Mouse (Mus musculus) forebrain, embryonic 15.5 days (tissue): ENCODE results near the gene Smg1. TPM values are rescaled to one million over a fixed set of nuclear protein-coding genes. Genes with fewer than 3 reads are reported as not detected.
A peak's percentile ranks its signal among the peaks of the same experiment; 100 is the strongest.

ENCODE experiments used
- ATAC-seq: fragments of 200-750 bp; cut with Nextera tagmentation; replicated peaks from 2 replicates; pipeline ENCODE4 v1.8.0; 2017; ENCODE audit warnings: mild to moderate bottlenecking, moderate TSS enrichment, moderate library complexity
- H3K27ac ChIP-seq: fragments of 300-500 bp; sonication (generic); replicated peaks from 2 replicates; pipeline ENCODE4 v1.5.1; 2015; ENCODE audit warnings: mild to moderate bottlenecking, inconsistent platforms
- H3K27me3 ChIP-seq: fragments of 300-500 bp; sonication (generic); 2 replicates; pipeline ENCODE4 v1.6.1; 2015; ENCODE audit warnings: inconsistent platforms
- H3K36me3 ChIP-seq: fragments of 300-500 bp; sonication (generic); 2 replicates; pipeline ENCODE4 v1.6.1; 2015; ENCODE audit warnings: mild to moderate bottlenecking, inconsistent platforms
- H3K4me1 ChIP-seq: fragments of 300-500 bp; sonication (generic); 2 replicates; pipeline ENCODE4 v1.6.1; 2015; ENCODE audit warnings: inconsistent platforms
- H3K4me2 ChIP-seq: fragments of 300-500 bp; sonication (generic); replicated peaks from 2 replicates; pipeline ENCODE4 v1.6.1; 2015; ENCODE audit warnings: mild to moderate bottlenecking, inconsistent platforms
- H3K4me3 ChIP-seq: fragments of 300-500 bp; sonication (generic); 2 replicates; pipeline ENCODE4 v1.5.1; 2015; ENCODE audit warnings: mild to moderate bottlenecking, inconsistent platforms
- H3K9ac ChIP-seq: fragments of 300-500 bp; sonication (generic); replicated peaks from 2 replicates; pipeline ENCODE4 v1.6.1; 2015; ENCODE audit warnings: mild to moderate bottlenecking, inconsistent platforms
- H3K9me3 ChIP-seq: fragments of 300-500 bp; sonication (generic); 2 replicates; pipeline ENCODE4 v1.6.1; 2016; ENCODE audit warnings: inconsistent platforms
- WGBS: fragments of 180-500 bp; shearing (Covaris S2); methylation state at CpG from one replicate; pipeline ENCODE4 v1.1.7; 2015; ENCODE audit warnings: mixed read lengths; 5-methylcytosine and 5-hydroxymethylcytosine counted together
- polyA plus RNA-seq: library from polyadenylated mRNA; unstranded; fragments of >200 nt; fragmentation: Nextera tagmentation; extraction: Ambion mirVana; gene quantifications from 2 replicates; pipeline ENCODE4 v1.2.1, GENCODE M21; 2015

Gene Smg1
- polyA plus RNA-seq, 1 experiment from 2014 or later, result 24.4 TPM

GRCm38 (mm10) chr7:118242911-118243412 lies 508 bp downstream of the Smg1 start:
- Histone ChIP-seq H3K9ac (peak overlapping the region; percentile 79), H3K4me1 (peaks cover 20% of the 10 kb centered on the region), H3K4me2 (peak overlapping the region; percentile 66), H3K27me3 (no peaks in the 10 kb centered on the region), H3K36me3 (no peaks in the 10 kb centered on the region), H3K4me3 (peak overlapping the region; percentile 80), H3K9me3 (no peaks in the 10 kb centered on the region), H3K27ac (peak overlapping the region; percentile 89)
- peak; percentile 69 for ATAC-seq
- under 1% methylated on average over 50 of the region's 50 CpGs for WGBS

GRCm38 (mm10) chr7:118242309-118242708 lies 1.2 kb downstream of the Smg1 start:
- 24% methylated on average over 6 of the region's 6 CpGs for WGBS
- Histone ChIP-seq H3K27ac (peak overlapping the region; percentile 89; the same call in 1 of the 2 replicates), H3K9me3 (no peaks in the 10 kb centered on the region), H3K4me2 (peak overlapping the region; percentile 66), H3K4me1 (peaks cover 20% of the 10 kb centered on the region), H3K4me3 (peak overlapping the region; percentile 80), H3K36me3 (no peaks in the 10 kb centered on the region), H3K27me3 (no peaks in the 10 kb centered on the region), H3K9ac (peak overlapping the region; percentile 79)
- ATAC-seq, result no peak

- no peaks in the 10 kb centered on the region for H3K27me3 ChIP-seq
- ATAC-seq, result no peak
- H3K27ac ChIP-seq, result no peak overlapping the region
- no peaks in the 10 kb centered on the region for H3K9me3 ChIP-seq
- no peak overlapping the region for H3K4me3 ChIP-seq
- no peak overlapping the region for H3K4me2 ChIP-seq
- no peaks in the 10 kb centered on the region for H3K36me3 ChIP-seq
- H3K4me1 ChIP-seq, result peaks cover 20% of the 10 kb centered on the region
- H3K9ac ChIP-seq, result no peak overlapping the region
Measured at GRCm38 (mm10) chr7:118240402-118240801, 3.1 kb downstream of the Smg1 start.

GRCm38 (mm10) chr7:118239996-118240395 lies 3.5 kb downstream of the Smg1 start:
- 91% methylated on average over 5 of the region's 5 CpGs for WGBS
- no peaks in the 10 kb centered on the region for H3K36me3 ChIP-seq
- H3K9ac ChIP-seq, result no peak overlapping the region

GRCm38 (mm10) chr7:118236949-118237348 lies 6.5 kb downstream of the Smg1 start:
- H3K9ac ChIP-seq, result no peak overlapping the region
- ATAC-seq, result no peak
- H3K27ac ChIP-seq, result no peak overlapping the region
- no peaks in the 10 kb centered on the region for H3K9me3 ChIP-seq
- H3K4me3 ChIP-seq, result no peak overlapping the region
- no peaks in the 10 kb centered on the region for H3K27me3 ChIP-seq
- peaks cover 12% of the 10 kb centered on the region for H3K4me1 ChIP-seq
- H3K36me3 ChIP-seq, result no peaks in the 10 kb centered on the region
- H3K4me2 ChIP-seq, result no peak overlapping the region

More at GRCm38 (mm10) chr7:118239996-118240395, 3.5 kb downstream of the Smg1 start:
- ATAC-seq, result no peak
- Histone ChIP-seq H3K4me1 (peaks cover 20% of the 10 kb centered on the region), H3K4me3 (no peak overlapping the region), H3K9me3 (no peaks in the 10 kb centered on the region), H3K27me3 (no peaks in the 10 kb centered on the region), H3K27ac (no peak overlapping the region), H3K4me2 (no peak overlapping the region)

DNA sequence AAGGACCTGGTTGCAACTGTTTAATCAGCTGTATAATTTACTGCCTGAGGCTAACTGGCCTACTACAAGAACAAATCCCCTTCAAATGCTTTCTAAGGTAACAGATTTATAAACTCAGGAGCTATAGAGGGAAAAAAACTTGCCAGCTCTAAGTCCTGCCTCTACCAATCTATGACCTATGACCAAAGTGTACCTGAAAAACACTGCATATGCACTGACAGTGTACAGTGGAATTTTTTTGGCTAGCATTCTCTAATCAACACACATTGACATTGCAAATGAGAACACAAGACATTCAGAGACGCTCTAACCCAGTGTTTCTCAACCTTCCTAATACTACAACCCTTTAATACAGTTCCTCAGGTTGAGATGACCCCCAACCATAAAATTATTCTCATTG lies 9.2 kb downstream of the Smg1 start:
- H3K27ac ChIP-seq, result no peak overlapping the region
- 96% methylated on average over 1 of the region's 1 CpGs for WGBS
- H3K27me3 ChIP-seq, result no peaks in the 10 kb centered on the region

GRCm38 (mm10) chr7:118232613-118233012 lies 10.9 kb downstream of the Smg1 start:
- no peak overlapping the region for H3K9ac ChIP-seq
- H3K4me1 ChIP-seq, result no peaks in the 10 kb centered on the region
- H3K4me2 ChIP-seq, result no peak overlapping the region
- no peaks in the 10 kb centered on the region for H3K27me3 ChIP-seq
- no peaks in the 10 kb centered on the region for H3K9me3 ChIP-seq
- no peak for ATAC-seq
- H3K27ac ChIP-seq, result no peak overlapping the region
- no peaks in the 10 kb centered on the region for H3K36me3 ChIP-seq
- no peak overlapping the region for H3K4me3 ChIP-seq

More for the DNA sequence above, 9.2 kb downstream of the Smg1 start:
- Histone ChIP-seq H3K4me2 (no peak overlapping the region), H3K4me1 (no peaks in the 10 kb centered on the region), H3K36me3 (no peaks in the 10 kb centered on the region), H3K9me3 (no peaks in the 10 kb centered on the region), H3K4me3 (no peak overlapping the region), H3K9ac (no peak overlapping the region)
- ATAC-seq, result no peak

DNA sequence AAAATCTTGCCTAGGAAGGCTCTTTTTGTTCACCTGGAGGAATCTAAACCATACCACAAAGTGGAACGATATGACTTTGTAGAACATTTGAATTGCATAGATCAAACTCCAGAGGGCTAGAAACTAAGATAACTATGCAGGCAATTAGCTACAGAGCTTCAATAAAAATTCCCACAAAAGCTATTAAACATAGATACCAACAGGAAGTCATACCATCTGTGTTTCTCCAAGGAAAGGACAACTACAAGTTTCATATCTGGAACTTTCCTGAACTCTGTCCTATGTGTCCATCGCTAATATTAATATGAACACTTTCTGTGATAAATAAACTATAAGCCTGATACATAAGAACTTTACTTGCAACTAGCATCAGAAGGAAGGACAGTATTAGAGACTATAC lies 23.7 kb downstream of the Smg1 start:
- WGBS, result 98% methylated on average over 2 of the region's 2 CpGs
- no peak for ATAC-seq
- no peaks in the 10 kb centered on the region for H3K36me3 ChIP-seq
- H3K4me2 ChIP-seq, result no peak overlapping the region
- H3K27me3 ChIP-seq, result no peaks in the 10 kb centered on the region
- no peak overlapping the region for H3K9ac ChIP-seq
- no peak overlapping the region for H3K27ac ChIP-seq
- H3K4me3 ChIP-seq, result no peak overlapping the region
- no peaks in the 10 kb centered on the region for H3K9me3 ChIP-seq
- H3K4me1 ChIP-seq, result no peaks in the 10 kb centered on the region

DNA sequence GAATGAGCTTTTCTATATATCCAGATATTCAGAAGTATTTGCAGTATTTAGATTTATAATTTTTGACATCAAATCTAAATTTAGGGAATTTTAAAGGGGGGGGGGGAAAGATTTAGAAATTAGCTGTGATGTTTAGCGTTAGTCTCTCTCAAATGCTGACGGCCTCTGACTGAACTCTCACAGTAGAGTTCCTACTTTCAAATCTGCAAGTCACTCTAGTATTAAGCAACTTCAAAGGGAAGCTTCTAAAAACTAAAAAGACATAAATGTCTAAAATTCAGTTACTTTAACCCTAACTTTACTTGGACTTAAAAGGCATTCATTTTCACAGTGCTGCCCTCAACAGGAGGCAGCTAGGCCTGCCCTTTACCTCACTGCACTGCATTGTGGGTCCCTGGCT lies 37.1 kb downstream of the Smg1 start:
- ATAC-seq, result no peak
- WGBS, result 92% methylated on average over 2 of the region's 2 CpGs
- Histone ChIP-seq H3K27ac (no peak overlapping the region), H3K4me3 (no peak overlapping the region), H3K4me2 (no peak overlapping the region), H3K27me3 (no peaks in the 10 kb centered on the region), H3K4me1 (no peaks in the 10 kb centered on the region), H3K9ac (no peak overlapping the region), H3K9me3 (no peaks in the 10 kb centered on the region), H3K36me3 (peaks cover 37% of the 10 kb centered on the region)

DNA sequence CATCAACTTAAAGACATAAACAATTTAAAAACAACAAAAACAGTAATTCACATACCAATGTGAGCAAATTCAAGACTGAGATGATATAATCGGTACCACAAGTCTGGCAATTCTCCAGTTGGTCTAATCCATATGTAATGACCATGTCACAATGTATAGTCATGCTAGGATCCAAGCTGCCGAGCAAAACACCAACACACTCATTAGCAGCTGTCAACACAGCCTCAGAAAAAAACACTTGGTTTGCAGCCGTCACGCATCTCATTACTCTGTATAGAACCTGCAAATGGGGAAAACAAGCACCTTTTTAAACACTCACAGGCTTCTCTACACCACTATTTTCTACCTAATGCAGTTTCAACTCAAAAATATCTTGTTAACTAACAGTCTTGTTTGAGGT lies 47.7 kb downstream of the Smg1 start:
- no peak for ATAC-seq
- Histone ChIP-seq H3K9ac (no peak overlapping the region), H3K4me3 (no peak overlapping the region), H3K27ac (no peak overlapping the region), H3K27me3 (no peaks in the 10 kb centered on the region), H3K36me3 (peaks cover 38% of the 10 kb centered on the region), H3K4me1 (peaks cover 7% of the 10 kb centered on the region), H3K9me3 (no peaks in the 10 kb centered on the region), H3K4me2 (no peak overlapping the region)
- WGBS, result 25% methylated on average over 4 of the region's 4 CpGs

- Histone ChIP-seq H3K4me1 (no peaks in the 10 kb centered on the region), H3K27ac (no peak overlapping the region), H3K27me3 (no peaks in the 10 kb centered on the region), H3K4me3 (no peak overlapping the region), H3K9ac (no peak overlapping the region), H3K9me3 (no peaks in the 10 kb centered on the region), H3K4me2 (no peak overlapping the region), H3K36me3 (peaks cover 52% of the 10 kb centered on the region)
- no peak for ATAC-seq
- WGBS, result 94% methylated on average over 4 of the region's 4 CpGs
Measured at GRCm38 (mm10) chr7:118185878-118186277, 57.6 kb downstream of the Smg1 start.

GRCm38 (mm10) chr7:118184604-118185003 lies 58.9 kb downstream of the Smg1 start:
- H3K27me3 ChIP-seq, result no peaks in the 10 kb centered on the region
- no peak overlapping the region for H3K4me2 ChIP-seq
- no peaks in the 10 kb centered on the region for H3K9me3 ChIP-seq
- H3K4me3 ChIP-seq, result no peak overlapping the region
- H3K27ac ChIP-seq, result no peak overlapping the region
- H3K4me1 ChIP-seq, result no peaks in the 10 kb centered on the region
- H3K9ac ChIP-seq, result no peak overlapping the region
- WGBS, result 96% methylated on average over 1 of the region's 1 CpGs
- H3K36me3 ChIP-seq, result peaks cover 53% of the 10 kb centered on the region
- no peak for ATAC-seq

GRCm38 (mm10) chr7:118181123-118181522 lies 62.3 kb downstream of the Smg1 start:
- Histone ChIP-seq H3K36me3 (peaks cover 65% of the 10 kb centered on the region), H3K4me1 (no peaks in the 10 kb centered on the region), H3K27me3 (no peaks in the 10 kb centered on the region), H3K9ac (no peak overlapping the region), H3K9me3 (no peaks in the 10 kb centered on the region), H3K4me2 (no peak overlapping the region), H3K4me3 (no peak overlapping the region), H3K27ac (no peak overlapping the region)
- 97% methylated on average over 3 of the region's 3 CpGs for WGBS
- ATAC-seq, result no peak
